Mouse (Mus musculus): ENCODE measurements around the gene Gm20431.

The Gm20431 gene

DNA sequence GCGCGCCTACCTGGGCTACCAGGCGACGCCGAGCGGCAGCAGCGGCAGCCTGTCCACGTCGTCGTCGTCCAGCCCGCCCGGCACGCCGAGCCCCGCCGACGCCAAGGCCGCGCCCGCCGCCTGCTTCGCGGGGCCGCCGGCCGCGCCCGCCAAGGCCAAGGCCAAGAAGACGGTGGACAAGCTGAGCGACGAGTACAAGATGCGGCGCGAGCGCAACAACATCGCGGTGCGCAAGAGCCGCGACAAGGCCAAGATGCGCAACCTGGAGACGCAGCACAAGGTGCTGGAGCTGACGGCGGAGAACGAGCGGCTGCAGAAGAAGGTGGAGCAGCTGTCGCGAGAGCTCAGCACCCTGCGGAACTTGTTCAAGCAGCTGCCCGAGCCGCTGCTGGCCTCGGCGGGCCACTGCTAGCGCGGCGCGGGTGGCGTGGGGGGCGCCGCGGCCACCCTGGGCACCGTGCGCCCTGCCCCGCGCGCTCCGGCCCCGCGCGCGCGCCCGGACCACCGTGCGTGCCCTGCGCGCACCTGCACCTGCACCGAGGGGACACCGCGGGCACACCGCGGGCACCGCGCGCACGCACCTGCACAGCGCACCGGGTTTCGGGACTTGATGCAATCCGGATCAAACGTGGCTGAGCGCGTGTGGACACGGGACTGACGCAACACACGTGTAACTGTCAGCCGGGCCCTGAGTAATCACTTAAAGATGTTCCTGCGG lies 28.4 kb upstream of the Gm20431 start, which contains the start of gene Tmem189:
TSS of gene Tmem189 (minus strand) at position 322 of the 718 bp plus-strand sequence.
- peak; percentile 81 for DNase-seq (ENCODE audit: extremely low read depth, insufficient read length, low spot score)

DNA sequence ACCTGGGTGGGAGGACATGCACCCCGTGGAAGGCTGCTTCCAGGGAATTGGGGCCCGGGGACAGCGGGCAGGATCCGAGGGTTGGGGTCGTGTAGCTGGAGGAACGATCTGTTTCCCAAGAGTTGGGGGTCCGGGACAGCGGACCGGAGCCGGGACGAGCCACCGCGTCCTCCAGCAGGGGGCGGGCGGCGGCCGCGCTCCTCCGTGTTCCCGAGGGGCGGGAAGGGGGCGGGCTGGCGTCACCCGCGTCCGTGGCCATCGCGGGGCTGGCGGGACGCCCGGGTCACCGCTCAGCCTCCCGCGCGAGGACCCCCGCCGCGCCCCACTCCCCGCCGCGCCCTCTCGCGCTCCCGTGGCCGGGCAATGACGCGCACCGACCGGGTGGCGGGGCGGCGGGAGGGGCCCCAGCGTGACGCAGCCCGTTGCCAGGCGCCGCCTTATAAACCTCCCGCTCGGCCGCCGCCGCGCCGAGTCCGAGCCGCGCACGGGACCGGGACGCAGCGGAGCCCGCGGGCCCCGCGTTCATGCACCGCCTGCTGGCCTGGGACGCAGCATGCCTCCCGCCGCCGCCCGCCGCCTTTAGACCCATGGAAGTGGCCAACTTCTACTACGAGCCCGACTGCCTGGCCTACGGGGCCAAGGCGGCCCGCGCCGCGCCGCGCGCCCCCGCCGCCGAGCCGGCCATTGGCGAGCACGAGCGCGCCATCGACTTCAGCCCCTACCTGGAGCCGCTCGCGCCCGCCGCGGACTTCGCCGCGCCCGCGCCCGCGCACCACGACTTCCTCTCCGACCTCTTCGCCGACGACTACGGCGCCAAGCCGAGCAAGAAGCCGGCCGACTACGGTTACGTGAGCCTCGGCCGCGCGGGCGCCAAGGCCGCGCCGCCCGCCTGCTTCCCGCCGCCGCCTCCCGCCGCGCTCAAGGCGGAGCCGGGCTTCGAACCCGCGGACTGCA lies 27.5 kb upstream of the Gm20431 start, which contains the start of gene Cebpb:
TSS of gene Cebpb (plus strand) at position 418 of the 954 bp plus-strand sequence.
- DNase-seq (ENCODE audit: extremely low read depth, insufficient read length, low spot score), result peak; percentile 93

DNA sequence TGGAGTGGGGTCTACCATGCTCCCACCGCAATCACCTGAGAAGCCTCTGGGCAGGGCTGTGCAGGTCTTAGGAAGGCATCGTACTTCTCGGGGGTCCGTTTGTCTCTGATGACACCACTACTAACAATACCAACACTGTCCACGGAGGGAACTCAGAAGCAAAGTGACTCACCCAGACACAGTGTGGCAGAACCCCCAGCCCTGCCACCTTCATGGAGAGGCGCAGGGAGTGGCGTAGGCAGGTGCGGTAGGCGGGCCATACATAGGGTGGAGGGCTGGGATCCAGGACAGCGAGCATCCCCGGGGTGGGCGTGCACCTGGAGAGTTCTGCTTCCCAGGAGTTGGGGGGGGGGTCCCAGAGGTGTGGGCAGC lies 26.8 kb upstream of the Gm20431 start:
- DNase-seq (ENCODE audit: extremely low read depth, insufficient read length, low spot score), result peak; percentile 74

DNA sequence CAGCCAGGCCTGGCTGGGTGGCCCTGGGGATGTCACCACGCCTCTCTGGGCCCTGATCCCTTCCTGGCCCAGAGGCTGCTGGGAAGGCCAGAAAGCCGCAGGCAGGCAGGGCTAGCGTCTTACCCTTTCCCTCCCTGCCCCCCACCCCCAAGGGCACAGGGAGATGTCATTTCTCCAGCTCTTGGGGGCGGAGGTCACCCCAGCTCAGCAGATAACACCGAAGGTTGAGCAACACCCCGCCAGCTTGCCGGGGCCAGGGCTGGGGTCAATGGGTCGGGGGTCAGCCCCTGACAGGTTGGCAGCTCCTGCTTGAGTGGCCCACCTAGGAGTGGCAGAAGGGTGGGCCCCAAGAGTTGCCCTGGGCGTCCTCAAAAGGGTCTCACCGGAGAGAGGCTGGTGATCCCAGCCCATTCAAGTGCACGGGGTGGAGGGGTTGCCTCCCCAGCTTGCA lies 26.4 kb upstream of the Gm20431 start:
- DNase-seq (ENCODE audit: extremely low read depth, insufficient read length, low spot score), result peak; percentile 64

DNA sequence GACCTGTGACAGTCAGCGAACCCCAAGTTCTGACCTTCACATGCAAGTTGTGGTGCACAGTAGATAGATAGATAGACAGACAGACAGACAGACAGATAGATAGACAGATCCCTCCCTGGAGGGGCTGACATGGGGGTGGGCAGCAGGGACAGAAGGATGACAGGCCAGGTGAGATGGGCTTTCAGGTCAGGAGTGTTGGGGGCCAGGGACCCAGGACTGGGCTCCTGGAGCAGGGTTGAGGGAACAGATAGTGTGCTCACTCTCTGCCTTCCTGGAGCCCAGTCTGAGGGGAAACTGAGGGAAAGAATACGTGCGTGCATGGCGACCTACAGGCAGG lies 25.9 kb upstream of the Gm20431 start:
- no peak for DNase-seq (ENCODE audit: extremely low read depth, insufficient read length, low spot score)

DNA sequence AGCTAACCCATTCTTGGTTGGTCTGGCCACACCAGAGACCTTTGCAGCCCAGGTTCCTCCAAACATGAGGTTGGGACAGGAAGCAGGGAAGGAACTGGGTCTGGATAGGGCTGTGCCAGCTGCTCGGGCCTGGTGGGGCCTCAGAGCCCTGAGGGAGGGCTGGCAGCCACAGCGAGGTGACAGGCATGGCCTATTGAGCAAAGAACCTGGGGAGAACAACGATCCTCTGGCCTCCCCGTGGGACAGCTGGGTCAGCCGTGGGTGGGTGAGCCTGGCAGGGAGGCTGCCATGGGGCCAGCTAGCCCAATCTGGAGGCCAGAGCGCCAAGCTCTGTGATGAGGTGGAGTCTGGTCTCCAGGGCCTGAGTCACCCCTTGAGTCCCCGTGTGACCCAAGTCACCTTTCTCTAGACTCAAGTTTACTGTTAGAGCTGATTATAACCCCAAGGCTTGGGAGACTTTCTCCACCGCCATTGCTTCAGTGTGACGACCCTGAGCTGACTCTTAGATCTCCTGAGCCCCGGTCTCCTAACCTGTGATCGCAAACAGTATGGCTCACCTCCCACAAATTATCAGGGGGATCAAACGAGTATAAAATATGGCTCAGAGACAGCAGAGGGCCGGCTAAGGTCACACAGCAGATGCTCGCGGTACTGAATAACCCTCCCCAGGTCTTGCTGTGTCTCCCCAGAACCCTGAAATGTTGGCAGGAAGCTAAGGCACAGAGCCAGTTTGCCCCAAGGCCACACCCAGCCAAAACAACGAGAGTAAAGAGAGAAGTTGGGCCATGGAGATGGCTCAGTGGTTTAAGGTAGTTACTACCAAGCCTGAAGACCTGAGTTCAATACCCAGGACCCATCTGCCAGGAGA lies 25.3 kb upstream of the Gm20431 start:
- peak; percentile 75 for DNase-seq (ENCODE audit: extremely low read depth, insufficient read length, low spot score)

DNA sequence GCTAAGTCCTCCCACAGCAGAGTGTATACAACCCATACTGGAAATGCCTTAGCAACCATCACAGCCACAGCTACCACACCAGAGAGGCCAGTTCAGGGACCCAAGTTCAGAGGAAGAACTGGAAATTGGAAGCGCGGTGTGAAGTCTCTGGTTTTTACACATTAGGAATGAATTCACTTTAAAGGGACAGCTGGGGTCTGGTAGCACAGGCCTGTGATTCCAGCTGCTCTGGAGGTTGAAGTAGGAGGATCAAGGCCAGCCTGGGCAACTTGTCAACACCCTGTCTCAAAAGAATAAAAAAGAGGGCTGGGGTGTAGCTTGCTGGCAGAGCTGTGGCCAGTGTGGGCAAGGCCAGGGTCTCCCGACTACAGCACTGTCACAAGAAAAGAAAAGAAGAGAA lies 24.6 kb upstream of the Gm20431 start:
- no peak for DNase-seq (ENCODE audit: extremely low read depth, insufficient read length, low spot score)

DNA sequence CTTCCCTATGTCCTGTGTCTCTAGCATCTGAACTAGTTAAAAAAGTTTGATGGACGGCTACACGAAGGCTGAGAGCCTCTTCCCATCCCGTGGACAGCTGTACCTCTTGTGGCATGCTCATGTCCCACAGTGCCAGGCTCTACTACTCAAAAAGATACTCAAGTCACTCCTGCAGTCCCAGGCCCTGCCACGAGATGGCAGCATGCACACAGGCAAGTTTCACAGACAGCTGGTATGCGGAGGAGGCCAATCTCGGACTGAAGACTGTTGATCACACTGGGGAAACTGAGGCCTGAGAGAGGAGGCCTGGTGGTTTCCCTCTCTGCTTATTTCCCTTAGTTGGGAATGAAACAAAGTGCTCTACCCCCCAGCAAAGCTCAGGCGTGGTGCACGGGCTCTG lies 23.8 kb upstream of the Gm20431 start:
- peak; percentile 70 for DNase-seq (ENCODE audit: extremely low read depth, insufficient read length, low spot score)

DNA sequence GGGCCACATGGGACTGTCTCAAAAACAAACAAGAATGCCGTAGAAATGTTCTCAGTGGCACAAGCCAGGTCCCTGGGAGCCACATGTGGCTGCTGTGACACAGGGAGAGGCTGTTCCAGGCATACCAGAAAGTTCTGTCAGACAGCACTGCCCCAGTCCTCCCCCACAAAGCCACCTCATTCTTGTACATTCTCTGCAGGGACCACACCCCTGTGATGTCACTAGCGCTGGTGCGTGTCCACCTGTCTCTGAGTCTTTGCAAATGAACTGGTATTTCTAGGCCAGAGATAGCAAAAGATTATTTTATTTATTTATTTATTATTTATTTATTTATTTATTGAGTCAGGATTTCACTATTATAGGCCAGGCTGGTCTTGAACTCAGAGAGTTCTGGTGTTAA lies 22.4 kb upstream of the Gm20431 start:
- DNase-seq (ENCODE audit: extremely low read depth, insufficient read length, low spot score), result peak; percentile 42

DNA sequence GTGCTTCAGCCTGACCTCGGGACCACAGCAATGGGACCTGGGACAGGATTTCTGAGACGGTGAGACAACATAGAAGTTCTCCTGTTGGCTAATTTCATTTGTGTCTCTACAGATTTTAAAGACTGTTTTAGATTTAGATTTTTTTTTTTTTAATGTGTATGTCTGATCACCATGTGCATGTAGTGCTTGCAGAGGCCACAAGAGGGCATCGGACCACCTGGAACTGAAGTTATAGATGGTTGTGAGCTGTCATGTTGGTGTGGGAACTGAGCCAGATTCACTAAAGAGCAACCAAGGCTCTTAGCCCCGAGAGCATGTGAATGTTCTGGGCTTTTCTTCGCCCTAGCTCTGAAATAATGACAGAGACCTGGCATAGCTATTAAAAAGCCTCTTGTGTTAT lies 19.4 kb upstream of the Gm20431 start:
- DNase-seq (ENCODE audit: extremely low read depth, insufficient read length, low spot score), result no peak

DNA sequence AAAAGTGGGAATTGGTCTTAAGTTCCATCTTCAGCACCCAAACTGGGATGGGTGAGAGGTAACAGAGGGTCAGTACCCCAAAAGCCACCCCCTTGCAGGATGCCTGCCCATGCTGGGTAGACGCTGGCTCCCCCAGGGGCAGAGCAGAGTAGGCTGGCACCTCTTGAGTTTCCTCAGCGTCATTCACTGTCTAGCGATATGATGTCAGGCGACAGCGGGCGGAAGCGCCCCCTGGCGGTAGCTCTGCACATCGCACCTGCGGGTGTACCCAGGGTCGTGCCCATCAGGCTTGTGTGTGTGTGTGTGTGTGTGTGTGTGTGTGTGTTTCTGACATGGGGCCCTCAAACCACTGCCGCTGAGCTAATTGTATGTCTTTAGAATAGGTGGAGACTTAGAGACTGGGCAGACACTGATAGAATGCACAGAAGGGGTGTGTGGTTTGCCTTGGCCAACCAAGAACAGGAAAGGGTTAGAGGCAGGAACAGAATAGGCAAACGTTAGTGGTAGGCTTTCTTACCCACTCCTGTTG lies 18.7 kb upstream of the Gm20431 start:
- DNase-seq (ENCODE audit: extremely low read depth, insufficient read length, low spot score), result peak; percentile 89

DNA sequence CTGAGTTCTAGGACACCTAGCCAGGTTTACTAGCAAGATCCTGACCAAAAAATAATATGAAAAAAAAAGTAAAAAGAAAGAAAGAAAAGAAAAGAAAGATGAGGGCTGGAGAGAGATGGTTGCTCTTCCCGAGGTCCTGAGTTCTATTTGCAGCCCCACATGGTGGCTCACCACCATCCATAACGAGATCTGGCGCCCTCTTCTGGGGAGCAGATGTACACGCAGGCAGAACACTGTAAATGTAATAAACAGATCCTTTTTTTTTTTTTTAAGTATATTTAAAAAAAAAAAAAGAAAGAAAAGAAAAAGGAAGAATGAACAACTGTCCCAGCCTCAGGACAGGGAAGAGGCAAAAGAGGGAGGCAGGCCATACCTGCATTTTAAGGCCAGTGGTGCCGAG lies 17.3 kb upstream of the Gm20431 start:
- no peak for DNase-seq (ENCODE audit: extremely low read depth, insufficient read length, low spot score)

DNA sequence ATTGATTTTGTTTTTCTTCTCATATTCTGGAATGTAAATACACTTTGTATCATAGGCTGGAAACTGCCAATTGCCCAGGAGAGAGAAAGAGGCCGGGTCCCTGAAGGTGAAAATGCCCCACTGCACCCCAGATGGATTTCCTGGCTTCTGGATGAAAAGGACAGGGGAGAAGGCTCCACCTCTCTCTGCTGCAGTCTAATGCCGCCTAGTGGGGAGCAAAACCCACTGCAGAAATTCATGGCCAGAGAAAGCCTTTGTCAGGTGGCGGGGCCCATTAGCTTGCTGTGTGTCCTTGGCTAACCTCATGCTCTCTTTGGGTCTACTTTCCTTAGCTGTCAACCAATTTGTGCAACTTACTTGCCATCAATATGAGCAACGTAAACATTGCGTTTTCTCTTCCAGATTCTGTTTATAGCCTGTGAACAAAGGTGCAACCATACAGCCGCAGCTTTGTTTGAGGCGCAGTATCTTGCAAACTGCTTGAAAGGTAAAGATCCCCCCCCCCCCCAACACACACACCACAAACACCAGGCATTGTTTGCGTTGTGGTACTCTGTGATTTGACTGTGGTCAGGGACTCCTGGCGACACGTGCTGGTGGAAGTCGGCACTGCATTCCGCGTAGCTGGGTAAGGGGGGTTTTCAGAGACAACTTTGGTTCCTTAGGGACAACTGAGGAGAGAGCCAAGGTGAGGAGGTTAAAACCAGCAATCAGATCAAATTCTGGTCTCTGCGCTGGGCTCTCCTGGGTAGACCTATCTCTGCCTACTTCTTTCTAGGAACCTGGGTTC lies 14.0 kb upstream of the Gm20431 start:
- DNase-seq (ENCODE audit: extremely low read depth, insufficient read length, low spot score), result no peak

DNA sequence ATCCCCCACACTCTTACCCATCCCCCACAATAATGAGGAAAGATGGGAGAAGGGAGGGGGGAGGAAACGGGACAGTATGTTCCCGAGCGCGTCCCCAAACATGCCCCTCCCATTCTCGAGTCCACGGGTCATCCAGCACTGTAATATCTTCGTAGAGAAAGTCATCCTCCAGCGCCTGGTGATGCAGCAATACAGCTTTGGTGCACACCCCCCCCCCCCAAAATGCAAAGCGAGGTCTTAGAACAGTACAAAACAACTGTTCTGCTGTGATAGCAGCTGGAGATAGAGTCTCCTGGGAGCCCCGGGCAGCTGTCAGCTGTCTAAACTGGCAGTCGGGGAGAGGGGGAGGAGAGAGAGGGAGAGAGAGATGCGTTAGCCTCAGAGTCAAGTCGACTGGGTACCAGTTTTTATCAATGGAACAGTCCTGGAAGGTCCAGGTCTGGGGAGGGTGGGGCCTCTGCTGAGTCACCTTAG lies 11.0 kb upstream of the Gm20431 start:
- DNase-seq (ENCODE audit: extremely low read depth, insufficient read length, low spot score), result no peak

DNA sequence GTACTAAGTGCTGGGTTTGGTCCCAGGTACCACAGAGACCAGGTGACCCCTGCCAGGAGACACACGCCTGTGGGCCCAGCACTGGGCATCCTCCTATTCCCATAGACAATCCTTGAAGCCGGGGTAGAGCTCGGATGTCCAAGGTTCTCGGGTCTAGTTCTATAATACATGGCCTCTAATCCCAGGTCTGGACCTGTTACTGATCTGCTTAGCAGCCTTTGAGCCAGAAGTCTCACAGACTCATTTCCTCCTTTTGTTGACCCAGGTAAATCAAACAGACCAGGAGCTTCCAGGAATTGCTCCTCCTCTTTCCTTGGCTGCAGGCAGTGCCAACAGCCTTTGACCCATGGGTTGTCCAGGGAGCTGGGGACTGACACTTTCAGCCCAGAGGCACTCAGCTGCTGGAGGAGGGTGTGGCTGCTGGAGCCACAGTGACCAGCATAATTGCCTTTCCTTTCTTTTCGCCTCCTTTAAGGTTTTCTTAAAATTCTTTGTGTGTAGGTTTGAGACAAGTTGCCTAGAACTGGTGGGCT lies 9.9 kb upstream of the Gm20431 start:
- no peak for DNase-seq (ENCODE audit: extremely low read depth, insufficient read length, low spot score)

DNA sequence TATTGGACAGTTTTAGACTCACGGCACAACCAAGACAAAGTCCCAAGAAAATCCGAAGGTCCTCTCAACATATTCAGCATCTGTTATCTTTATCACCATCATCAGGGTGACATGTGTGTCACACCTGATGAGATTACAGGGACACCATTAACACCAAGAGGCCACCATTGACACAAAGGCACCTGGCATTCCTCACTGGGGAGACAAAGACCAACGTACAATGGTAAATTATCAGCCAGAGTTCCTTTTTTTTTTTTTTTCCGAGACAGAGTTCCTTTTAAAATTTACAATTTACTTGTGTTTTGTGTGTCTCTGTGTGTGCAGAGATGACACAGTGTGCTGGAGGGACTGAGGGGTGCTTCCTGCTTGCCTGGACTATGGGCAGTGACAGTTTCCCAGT lies 8.1 kb upstream of the Gm20431 start:
- no peak for DNase-seq (ENCODE audit: extremely low read depth, insufficient read length, low spot score)

DNA sequence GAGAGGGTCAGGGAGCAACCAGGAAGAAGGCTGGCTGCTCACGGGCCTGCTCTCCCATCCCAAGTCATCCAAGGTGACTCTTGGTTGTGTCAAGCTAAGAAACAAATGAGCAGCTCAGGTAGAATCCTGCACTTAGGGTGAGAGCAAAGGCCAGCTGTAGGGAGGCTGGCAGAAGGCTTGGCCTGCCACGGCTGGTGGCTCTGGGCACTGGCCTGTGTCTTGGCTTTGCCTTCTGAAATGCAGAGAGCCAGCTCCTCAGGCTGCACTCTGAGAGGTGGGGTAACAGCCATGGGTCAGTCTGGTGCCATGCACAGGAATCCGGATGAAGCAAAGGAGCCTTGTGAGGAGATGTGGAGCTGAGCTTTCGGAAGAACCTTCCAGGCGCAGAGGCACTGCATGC lies 7.1 kb upstream of the Gm20431 start:
- DNase-seq (ENCODE audit: extremely low read depth, insufficient read length, low spot score), result no peak

DNA sequence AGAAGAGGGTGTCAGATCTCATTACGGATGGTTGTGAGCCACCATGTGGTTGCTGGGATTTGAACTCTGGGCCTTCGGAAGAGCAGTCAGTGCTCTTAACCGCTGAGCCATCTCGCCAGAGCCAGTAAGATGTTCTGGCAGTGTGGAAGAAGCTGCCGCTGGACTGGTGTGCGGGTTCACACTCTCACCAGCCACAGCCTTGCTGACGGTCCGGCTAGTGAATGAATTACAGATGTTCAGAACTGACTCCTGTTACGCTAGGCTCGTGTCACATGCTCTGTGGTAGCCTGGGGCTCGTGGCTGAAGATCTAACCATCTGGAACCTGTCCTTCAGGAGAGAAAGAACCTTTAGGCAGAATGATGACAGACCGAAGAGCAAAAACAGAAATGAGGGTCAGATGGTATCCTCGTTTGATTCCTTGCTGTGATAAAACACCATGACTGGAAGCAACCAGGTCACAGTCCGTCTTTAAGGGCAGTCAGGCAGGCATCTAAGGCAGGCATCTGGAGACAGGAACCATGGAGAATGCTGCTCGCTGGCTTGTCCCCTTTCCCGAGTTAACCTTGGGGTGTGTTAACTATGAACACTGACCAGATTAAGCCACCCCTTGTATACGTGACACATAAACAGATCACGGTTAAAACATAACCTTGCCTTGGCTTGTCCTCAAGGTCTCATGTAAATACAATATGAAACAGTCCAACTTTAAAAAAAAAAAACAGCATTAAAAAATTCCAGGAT lies 4.8 kb upstream of the Gm20431 start:
- DNase-seq (ENCODE audit: extremely low read depth, insufficient read length, low spot score), result no peak

DNA sequence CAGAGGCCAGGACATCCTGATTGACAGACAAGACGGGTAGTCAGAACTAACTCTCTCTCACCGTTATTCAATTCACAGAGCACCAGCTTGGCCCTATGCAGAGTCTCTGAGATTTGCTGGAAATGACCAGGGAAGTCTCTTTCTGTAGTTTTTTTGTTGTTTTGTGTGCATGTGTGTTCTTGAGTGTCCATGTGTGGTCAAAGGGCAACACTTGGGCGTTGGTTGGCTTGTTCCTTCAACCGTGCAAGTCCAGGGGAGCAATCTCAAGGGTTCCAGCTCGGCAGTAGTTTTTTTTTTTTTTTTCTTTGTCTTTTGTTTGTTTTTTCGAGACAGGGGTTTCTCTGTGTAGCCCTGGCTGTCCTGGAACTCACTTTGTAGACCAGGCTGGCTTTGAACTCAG lies 1.4 kb upstream of the Gm20431 start:
- DNase-seq (ENCODE audit: extremely low read depth, insufficient read length, low spot score), result no peak
